Mouse (Mus musculus): ENCODE data around the gene Ftsj3. TPM values are rescaled to one million over a fixed set of nuclear protein-coding genes. Genes with fewer than 3 reads are reported as not detected.

The Ftsj3 gene
- polyA plus RNA-seq, 1 experiment from 2014 or later, result 19.0 TPM

- Histone ChIP-seq H3K4me1 (ENCODE audit: insufficient read depth, low read depth, low read length) (peaks cover 14% of the 10 kb centered on the region; the same call in 1 of the 2 replicates), H3K9ac (replicated peaks; ENCODE audit: low read depth) (no peak overlapping the region), H3K27me3 (replicated peaks; ENCODE audit: insufficient read depth, low read length) (no peaks in the 10 kb centered on the region), H3K9me3 (ENCODE audit: low read length) (no peaks in the 10 kb centered on the region), H3K4me2 (replicated peaks; ENCODE audit: low read depth, low read length) (no peak overlapping the region; the same call in 1 of the 2 replicates), H3K27ac (ENCODE audit: low read length) (peak overlapping the region; percentile 62), H3K4me3 (ENCODE audit: low read depth, low read length) (no peak overlapping the region), H3K36me3 (ENCODE audit: insufficient read depth, low read length) (no peaks in the 10 kb centered on the region)
- peak; percentile 19 for ATAC-seq
- WGBS, result 42% methylated on average over 7 of the region's 7 CpGs
- DNase-seq (ENCODE audit: low spot score), result peak; percentile 86
- peak; percentile 51; the same call in 1 of the 2 replicates for TF ChIP-seq EP300 (IDR thresholded peaks at IDR 0.05)
- TF ChIP-seq CTCF (IDR thresholded peaks at IDR 0.05), result no peak
Observed at GRCm38 (mm10) chr11:106274971-106275411, 19.1 kb upstream of the Ftsj3 start.

- Histone ChIP-seq H3K27ac (ENCODE audit: low read length) (peak overlapping the region; percentile 62), H3K4me1 (ENCODE audit: insufficient read depth, low read depth, low read length) (peaks cover 14% of the 10 kb centered on the region; the same call in 1 of the 2 replicates), H3K4me3 (ENCODE audit: low read depth, low read length) (no peak overlapping the region), H3K36me3 (ENCODE audit: insufficient read depth, low read length) (no peaks in the 10 kb centered on the region), H3K9me3 (ENCODE audit: low read length) (no peaks in the 10 kb centered on the region), H3K27me3 (replicated peaks; ENCODE audit: insufficient read depth, low read length) (no peaks in the 10 kb centered on the region), H3K4me2 (replicated peaks; ENCODE audit: low read depth, low read length) (no peak overlapping the region), H3K9ac (replicated peaks; ENCODE audit: low read depth) (no peak overlapping the region)
- 80% methylated on average over 1 of the region's 1 CpGs for WGBS
- TF ChIP-seq EP300 (IDR thresholded peaks at IDR 0.05), result no peak
- TF ChIP-seq CTCF (IDR thresholded peaks at IDR 0.05), result no peak
- DNase-seq (ENCODE audit: low spot score), result no peak
- no peak for ATAC-seq
Observed at GRCm38 (mm10) chr11:106274374-106274773, 18.5 kb upstream of the Ftsj3 start.

DNA sequence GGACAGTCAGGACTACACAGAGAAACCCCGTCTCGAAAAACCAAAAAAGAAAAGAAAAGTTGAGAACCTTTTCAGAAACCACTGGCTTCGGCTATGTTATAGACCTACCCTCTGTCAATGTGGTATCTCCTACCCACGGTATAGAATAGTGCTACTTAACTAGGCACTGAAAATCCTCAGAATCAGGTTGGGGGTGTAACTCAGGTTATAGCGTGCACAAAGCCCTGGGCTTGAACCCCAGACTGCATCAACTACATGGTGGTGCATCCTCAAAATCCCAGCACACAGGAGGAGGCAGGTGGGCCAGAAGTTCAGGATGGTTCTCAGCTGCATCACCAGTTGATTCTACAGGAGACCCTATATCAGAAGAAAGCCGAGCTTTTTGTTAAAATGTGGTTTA is 17.9 kb upstream of the Ftsj3 start:
- WGBS, result 96% methylated on average over 6 of the region's 6 CpGs
- H3K9ac ChIP-seq (replicated peaks; ENCODE audit: low read depth), result no peak overlapping the region
- ATAC-seq, result no peak
- 0 out of 2 replicates have a peak overlapping the region, but pooled peaks have one; percentile 97 for H3K4me3 ChIP-seq (ENCODE audit: low read depth, low read length)
- no peak for DNase-seq (ENCODE audit: low spot score)
- no peaks in the 10 kb centered on the region for H3K27me3 ChIP-seq (replicated peaks; ENCODE audit: insufficient read depth, low read length)
- H3K27ac ChIP-seq (ENCODE audit: low read length), result 0 out of 2 replicates have a peak overlapping the region, but pooled peaks have one; percentile 88
- H3K9me3 ChIP-seq (ENCODE audit: low read length), result no peaks in the 10 kb centered on the region
- peaks cover 19% of the 10 kb centered on the region for H3K4me1 ChIP-seq (ENCODE audit: insufficient read depth, low read depth, low read length)
- peak overlapping the region; percentile 67; the same call in 1 of the 2 replicates for H3K4me2 ChIP-seq (replicated peaks; ENCODE audit: low read depth, low read length)
- H3K36me3 ChIP-seq (ENCODE audit: insufficient read depth, low read length), result no peaks in the 10 kb centered on the region
- TF ChIP-seq EP300 (IDR thresholded peaks at IDR 0.05) (no peak), CTCF (IDR thresholded peaks at IDR 0.05) (no peak)

DNA sequence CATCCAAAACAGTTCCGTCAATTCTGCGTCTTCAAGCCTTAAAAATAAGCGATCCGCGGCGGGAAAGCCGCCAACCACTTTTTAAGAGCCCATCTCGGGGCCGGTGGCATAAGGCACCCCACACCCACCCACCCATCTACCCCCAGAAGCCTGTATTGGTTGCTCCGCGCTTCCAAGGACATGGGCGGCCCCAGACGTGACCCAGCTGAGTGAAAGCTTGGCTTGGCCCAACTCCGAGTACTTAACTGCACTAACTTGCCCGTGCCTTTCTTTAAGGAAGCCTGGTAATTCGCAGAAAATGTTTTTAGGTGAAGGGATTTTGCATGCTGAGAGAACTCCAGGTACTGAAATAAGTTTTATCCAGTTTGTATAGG is 17.4 kb upstream of the Ftsj3 start:
- H3K4me3 ChIP-seq (ENCODE audit: low read depth, low read length), result peak overlapping the region; percentile 97
- peak overlapping the region; percentile 23; the same call in 1 of the 2 replicates for H3K9ac ChIP-seq (replicated peaks; ENCODE audit: low read depth)
- peak overlapping the region; percentile 88 for H3K27ac ChIP-seq (ENCODE audit: low read length)
- no peaks in the 10 kb centered on the region for H3K36me3 ChIP-seq (ENCODE audit: insufficient read depth, low read length)
- peaks cover 22% of the 10 kb centered on the region for H3K4me1 ChIP-seq (ENCODE audit: insufficient read depth, low read depth, low read length)
- TF ChIP-seq CTCF (IDR thresholded peaks at IDR 0.05) (no peak), EP300 (IDR thresholded peaks at IDR 0.05) (no peak; the same call in 1 of the 2 replicates)
- H3K27me3 ChIP-seq (replicated peaks; ENCODE audit: insufficient read depth, low read length), result no peaks in the 10 kb centered on the region
- peak overlapping the region; percentile 67 for H3K4me2 ChIP-seq (replicated peaks; ENCODE audit: low read depth, low read length)
- WGBS, result 7% methylated on average over 16 of the region's 16 CpGs
- ATAC-seq, result peak; percentile 14; the same call in 1 of the 2 replicates
- no peaks in the 10 kb centered on the region for H3K9me3 ChIP-seq (ENCODE audit: low read length)
- DNase-seq (ENCODE audit: low spot score), result peak; percentile 63

DNA sequence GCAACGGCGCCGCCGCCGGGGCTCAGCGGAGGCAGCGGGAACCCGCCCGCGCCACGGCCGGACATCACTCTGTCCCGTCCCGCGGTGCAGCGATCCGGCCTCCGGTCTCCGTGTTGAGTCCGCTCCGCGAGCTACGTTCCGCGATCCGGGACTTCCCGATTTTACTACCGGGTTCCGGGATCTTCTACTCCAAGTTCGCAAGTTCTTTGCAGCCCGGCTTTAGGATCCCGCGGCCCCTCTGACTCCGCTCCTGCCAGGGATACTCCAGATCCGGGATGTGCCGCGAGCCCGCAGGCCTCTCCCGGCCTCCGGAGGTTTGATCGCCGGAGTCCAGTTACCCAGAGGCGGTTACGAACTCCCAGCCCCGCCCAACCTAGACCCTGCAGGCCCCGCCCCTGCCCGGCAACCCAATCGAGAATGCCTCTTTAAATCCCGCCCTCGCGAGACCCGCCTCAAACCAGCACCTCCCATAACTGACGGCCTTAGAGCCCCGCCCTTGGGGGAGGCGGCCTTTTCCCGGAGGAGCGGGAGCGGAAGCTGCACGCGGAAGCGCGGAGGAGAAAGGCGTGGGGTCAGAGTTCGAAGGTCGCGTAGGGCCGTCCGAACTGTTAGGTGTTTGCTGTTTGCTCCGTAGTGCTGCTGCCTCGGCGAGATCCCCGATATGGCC is 16.9 kb upstream of the Ftsj3 start, which contains the start of gene Smarcd2:
Gene Smarcd2 (minus strand): TSS at position 329 of the 667 bp plus-strand sequence.
- H3K4me3 ChIP-seq (ENCODE audit: low read depth, low read length), result peak within 1 kb of the TSS; percentile 97
- H3K27ac ChIP-seq (ENCODE audit: low read length), result peak within 1 kb of the TSS; percentile 99
- H3K4me2 ChIP-seq (replicated peaks; ENCODE audit: low read depth, low read length), result peak within 1 kb of the TSS; percentile 72
- under 1% methylated on average over 62 of the region's 72 CpGs for WGBS
- peaks cover 24% of the 10 kb centered on the region for H3K4me1 ChIP-seq (ENCODE audit: insufficient read depth, low read depth, low read length)
- TF ChIP-seq CTCF (IDR thresholded peaks at IDR 0.05) (no peak), EP300 (IDR thresholded peaks at IDR 0.05) (peak; percentile 78)
- H3K36me3 ChIP-seq (ENCODE audit: insufficient read depth, low read length), result no peaks in the 10 kb centered on the region
- H3K9ac ChIP-seq (replicated peaks; ENCODE audit: low read depth), result peak within 1 kb of the TSS; percentile 98
- H3K27me3 ChIP-seq (replicated peaks; ENCODE audit: insufficient read depth, low read length), result no peaks in the 10 kb centered on the region
- H3K9me3 ChIP-seq (ENCODE audit: low read length), result no peaks in the 10 kb centered on the region
- DNase-seq (ENCODE audit: low spot score) (peak; percentile 100), ATAC-seq (peak; percentile 89)

GRCm38 (mm10) chr11:106271794-106272643 is 16.1 kb upstream of the Ftsj3 start:
- Histone ChIP-seq H3K36me3 (ENCODE audit: insufficient read depth, low read length) (no peaks in the 10 kb centered on the region), H3K9ac (replicated peaks; ENCODE audit: low read depth) (peak overlapping the region; percentile 98), H3K9me3 (ENCODE audit: low read length) (no peaks in the 10 kb centered on the region), H3K4me2 (replicated peaks; ENCODE audit: low read depth, low read length) (peak overlapping the region; percentile 72), H3K4me3 (ENCODE audit: low read depth, low read length) (peak overlapping the region; percentile 97), H3K27ac (ENCODE audit: low read length) (peak overlapping the region; percentile 99), H3K27me3 (replicated peaks; ENCODE audit: insufficient read depth, low read length) (no peaks in the 10 kb centered on the region), H3K4me1 (ENCODE audit: insufficient read depth, low read depth, low read length) (peaks cover 29% of the 10 kb centered on the region)
- peak; percentile 13 for ATAC-seq
- TF ChIP-seq EP300 (IDR thresholded peaks at IDR 0.05), result peak; percentile 51; the same call in 1 of the 2 replicates
- 0 out of 2 replicates have a peak, but pooled peaks have one; percentile 18 for TF ChIP-seq CTCF (IDR thresholded peaks at IDR 0.05)
- peak; percentile 84 for DNase-seq (ENCODE audit: low spot score)
- under 1% methylated on average over 40 of the region's 41 CpGs for WGBS

Measured in lung, postnatal 0 days (tissue).